ENCODE assay signal across 10 mouse cellular contexts in genomic region chr6:23253353-23254311, GRCm38 (mm10). TPM values are rescaled to one million over a fixed set of nuclear protein-coding genes. Genes with fewer than 3 reads are reported as not detected.
DNase-seq lines count a peak whose midpoint lies in the region; ATAC-seq and TF ChIP-seq lines count a peak whose summit lies in the region.
"Had no signal": no experiment of that assay in that cellular context is flagged by ENCODE, and none has a peak within 500 bp of the region (broad histone marks: within the 10 kb centered on the region; RNA-seq: fewer than 3 reads in every experiment).

No protein-coding gene starts in this region.

- H3K4me1 ChIP-seq in kidney, adult 2 months (ENCODE audit: control insufficient read depth, insufficient read depth, low read length): no peaks in the 10 kb centered on the region
- peaks cover 28% of the 10 kb centered on the region for H3K4me1 ChIP-seq in forebrain, embryonic 12.5 days
- peaks cover 7% of the 10 kb centered on the region; the same call in 1 of the 2 replicates for H3K4me1 ChIP-seq in limb, embryonic 14.5 days (ENCODE audit: control insufficient read depth, insufficient read depth, low read length)

- no peak for TF ChIP-seq CTCF in kidney, adult 2 months (conservative IDR thresholded peaks at IDR 0.05; ENCODE audit: insufficient read depth, insufficient read length, low read depth, low read length)

- peaks cover 16% of the 10 kb centered on the region for H3K27me3 ChIP-seq in kidney, adult 2 months (replicated peaks; ENCODE audit: control insufficient read depth, insufficient read depth, low read length)
- peaks cover 68% of the 10 kb centered on the region for H3K27me3 ChIP-seq in forebrain, embryonic 12.5 days
- H3K27me3 ChIP-seq in limb, embryonic 14.5 days (ENCODE audit: control insufficient read depth, insufficient read depth, low read length): peaks cover 91% of the 10 kb centered on the region

- H3K36me3 ChIP-seq in kidney, adult 2 months (ENCODE audit: control insufficient read depth, insufficient read depth, low read length): no peaks in the 10 kb centered on the region
- no peaks in the 10 kb centered on the region for H3K36me3 ChIP-seq in forebrain, embryonic 12.5 days (replicated peaks)
- no peaks in the 10 kb centered on the region for H3K36me3 ChIP-seq in limb, embryonic 14.5 days (ENCODE audit: control insufficient read depth, insufficient read depth, low read length)

- no peak overlapping the region for H3K4me3 ChIP-seq in kidney, adult 2 months (ENCODE audit: insufficient read depth, low read depth, low read length)
- peak overlapping the region; percentile 35 for H3K4me3 ChIP-seq in forebrain, embryonic 12.5 days (replicated peaks)
- peak overlapping the region; percentile 19 for H3K4me3 ChIP-seq in limb, embryonic 14.5 days (replicated peaks; ENCODE audit: low read length)

- peak overlapping the region; percentile 55 for H3K4me2 ChIP-seq in forebrain, embryonic 12.5 days
- peak overlapping the region; percentile 20; the same call in 1 of the 2 replicates for H3K4me2 ChIP-seq in limb, embryonic 14.5 days (replicated peaks; ENCODE audit: low read depth, low read length, severe bottlenecking)

- H3K27ac ChIP-seq in kidney, adult 2 months (ENCODE audit: insufficient read depth, low read depth, low read length): no peak overlapping the region
- peak overlapping the region; percentile 81 for H3K27ac ChIP-seq in forebrain, embryonic 12.5 days
- no peak overlapping the region for H3K27ac ChIP-seq in limb, embryonic 14.5 days (replicated peaks; ENCODE audit: low read depth, low read length)
- H3K27ac ChIP-seq: macrophage had no signal

- H3K9me3 ChIP-seq in forebrain, embryonic 12.5 days: no peaks in the 10 kb centered on the region
- H3K9me3 ChIP-seq in limb, embryonic 14.5 days (ENCODE audit: control insufficient read depth, low read length): no peaks in the 10 kb centered on the region

- peak; percentile 23 for DNase-seq in kidney, adult 2 months
- no peak for DNase-seq in kidney, adult 11 months
- DNase-seq in Muller cell, postnatal 12 days (ENCODE audit: inconsistent ontology term): peak; percentile 19
- DNase-seq in limb, embryonic 14.5 days (ENCODE audit: low spot score): no peak
- no peak for DNase-seq in gastrocnemius, adult 8-10 months (ENCODE audit: low spot score in 2 of 2)
- no peak for DNase-seq in cerebellum, postnatal 36 days
- DNase-seq in spleen, postnatal 36 days (ENCODE audit: low spot score in 2 of 2): no peak

- WGBS in kidney, adult 2 months: 3% methylated on average over 43 of the region's 43 CpGs
- under 1% methylated on average over 43 of the region's 43 CpGs for WGBS in forebrain, embryonic 12.5 days
- under 1% methylated on average over 42 of the region's 43 CpGs for WGBS in limb, embryonic 14.5 days

- H3K9ac ChIP-seq in forebrain, embryonic 12.5 days: peak overlapping the region; percentile 65
- no peak overlapping the region for H3K9ac ChIP-seq in limb, embryonic 14.5 days (ENCODE audit: low read depth, low read length, severe bottlenecking)

- no peak for TF ChIP-seq POLR2A in kidney, adult 2 months (IDR thresholded peaks at IDR 0.05; ENCODE audit: low read depth, low read length)
- TF ChIP-seq POLR2A in limb, embryonic 14.5 days (IDR thresholded peaks at IDR 0.05; ENCODE audit: borderline replicate concordance, extremely low read depth, insufficient read depth, insufficient read length): no peak

- ATAC-seq in forebrain, embryonic 12.5 days (ENCODE audit: low FRiP score): peak; percentile 72
- no peak for ATAC-seq in limb, embryonic 14.5 days (ENCODE audit: low FRiP score, low read depth)
- ATAC-seq: CD4-positive, CD25-positive, alpha-beta regulatory T cell, adult 4 months had no signal

RNA-seq across cellular contexts. Expression of gene Fezf1, which starts 5.5 kb away (rescaled TPM):
- 0.03 TPM in 1 of 2 replicates, not detected in the other for polyA plus RNA-seq in kidney, adult 2 months (2012; rRNA removed)
- 33.4 and 36.1 TPM in 2 replicates for polyA plus RNA-seq in forebrain, embryonic 12.5 days (2016; fragmentation: Nextera tagmentation; extraction: Ambion mirVana)
- 0.05 and 0.11 TPM in 2 replicates for polyA plus RNA-seq in limb, embryonic 14.5 days (2012; rRNA removed)
- not detected in 2 replicates for polyA plus RNA-seq in limb, embryonic 14.5 days (2014; fragmentation: Nextera tagmentation; extraction: Ambion mirVana)
- not detected for total RNA-seq in gastrocnemius, adult 8-10 months (2022)
- polyA plus RNA-seq: CD4-positive, CD25-positive, alpha-beta regulatory T cell, adult 4 months; macrophage had no signal

Comparison
In these comparisons a context has a peak if more than half of its experiments do, and no peak if none do; other contexts are left out.
1. DNase-seq: peak in kidney, adult 2 months (single experiment) and Muller cell, postnatal 12 days (single experiment); none in kidney, adult 11 months (single experiment), limb, embryonic 14.5 days (single experiment), gastrocnemius, adult 8-10 months (0 of 2), cerebellum, postnatal 36 days (0 of 2) and spleen, postnatal 36 days (0 of 2).
2. RNA of gene Fezf1, which starts 5.5 kb away (polyA plus RNA-seq): 33.4 to 36.1 TPM in forebrain, embryonic 12.5 days; 0.05 to 0.11 TPM in limb, embryonic 14.5 days and 0.03 TPM in kidney, adult 2 months; every median in the first group is over 10 times any median in the second.